Mouse (Mus musculus): ENCODE results near the gene Lrrc8b.

Lrrc8b gene

GRCm38 (mm10) chr5:105415198-105415791 is at the start of gene Lrrc8b:
Gene Lrrc8b, plus strand, starts transcription at chr5:105415775.
- DNase-seq: peak; percentile 87 to 93

GRCm38 (mm10) chr5:105381482-105381881 is 34.1 kb upstream of the Lrrc8b start:
- no peak for DNase-seq

GRCm38 (mm10) chr5:105390346-105390745 is 25.2 kb upstream of the Lrrc8b start:
- DNase-seq: no peak

GRCm38 (mm10) chr5:105393731-105394130 is 21.8 kb upstream of the Lrrc8b start:
- DNase-seq: no peak

GRCm38 (mm10) chr5:105395188-105395587 is 20.4 kb upstream of the Lrrc8b start:
- DNase-seq: no peak

GRCm38 (mm10) chr5:105398966-105399365 is 16.6 kb upstream of the Lrrc8b start:
- no peak for DNase-seq

GRCm38 (mm10) chr5:105399631-105400423 is 15.7 kb upstream of the Lrrc8b start:
- peak; percentile 79 to 83 for DNase-seq

- DNase-seq: peak; percentile 9 to 38
Observed at GRCm38 (mm10) chr5:105400424-105401375, 14.9 kb upstream of the Lrrc8b start.

GRCm38 (mm10) chr5:105401536-105401935 is 14.0 kb upstream of the Lrrc8b start:
- DNase-seq: no peak

- peak; percentile 86 for DNase-seq
Observed at GRCm38 (mm10) chr5:105404961-105405360, 10.6 kb upstream of the Lrrc8b start.

- no peak for DNase-seq
Observed at GRCm38 (mm10) chr5:105407661-105408060, 7.9 kb upstream of the Lrrc8b start.

- no peak for DNase-seq
Observed at GRCm38 (mm10) chr5:105409092-105409491, 6.5 kb upstream of the Lrrc8b start.

GRCm38 (mm10) chr5:105410521-105411293 is 4.9 kb upstream of the Lrrc8b start:
- no peak for DNase-seq

GRCm38 (mm10) chr5:105411294-105411570 is 4.3 kb upstream of the Lrrc8b start:
- DNase-seq: no peak

GRCm38 (mm10) chr5:105411768-105412167 is 3.8 kb upstream of the Lrrc8b start:
- no peak for DNase-seq

GRCm38 (mm10) chr5:105412634-105413033 is 2.9 kb upstream of the Lrrc8b start:
- DNase-seq: no peak

- DNase-seq: no peak
Observed at GRCm38 (mm10) chr5:105414341-105415120, 1.0 kb upstream of the Lrrc8b start.

- DNase-seq: no peak
Observed at GRCm38 (mm10) chr5:105415951-105416675, 538 bp downstream of the Lrrc8b start.

- no peak for DNase-seq
Observed at GRCm38 (mm10) chr5:105417217-105417616, 1.6 kb downstream of the Lrrc8b start.

GRCm38 (mm10) chr5:105418364-105418763 is 2.8 kb downstream of the Lrrc8b start:
- no peak for DNase-seq

- DNase-seq: no peak
Observed at GRCm38 (mm10) chr5:105418851-105419250, 3.3 kb downstream of the Lrrc8b start.
